Mouse (Mus musculus): ENCODE data around the gene Scrg1. TPM values are rescaled to one million over a fixed set of nuclear protein-coding genes. Genes with fewer than 3 reads are reported as not detected.
"Not testable (repeated sequence)": the region's sequence is repeated elsewhere in the genome, so short reads cannot be mapped to it uniquely, and the experiment has no call there.

Scrg1 gene
- polyA plus RNA-seq, 1 experiment from 2014 or later, result 0.27 TPM

DNA sequence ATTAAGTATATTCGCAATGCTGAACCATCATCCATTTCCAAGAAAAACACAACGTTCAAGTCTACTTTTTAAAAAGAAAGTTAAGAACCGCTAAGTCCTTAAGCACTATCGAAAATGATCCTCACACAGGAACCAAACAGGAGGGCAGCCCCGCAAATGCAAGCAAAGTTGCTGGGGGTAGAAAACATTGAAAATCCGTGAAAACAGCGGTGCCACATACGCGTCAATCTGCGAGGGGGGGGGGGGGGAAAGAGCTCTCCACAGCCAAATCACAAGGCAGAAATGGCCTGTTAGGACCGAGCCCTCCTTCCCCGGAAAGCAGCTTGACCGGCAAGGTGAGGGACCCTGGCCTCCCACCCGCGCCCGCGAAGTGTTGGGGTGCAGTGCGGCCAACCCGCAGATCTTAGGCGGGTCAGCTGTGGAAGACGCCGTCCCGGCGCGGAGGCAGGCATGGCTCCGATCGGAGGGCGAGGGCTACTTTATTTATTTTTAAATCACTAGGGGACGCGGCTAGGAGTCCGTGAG is 55.1 kb downstream of the Scrg1 start:
- Histone ChIP-seq H3K36me3 (ENCODE audit: control insufficient read depth, insufficient read depth, low read length) (peaks cover 3% of the 10 kb centered on the region; the same call in 1 of the 2 replicates), H3K4me2 (peak overlapping the region; percentile 89), H3K27me3 (ENCODE audit: control insufficient read depth, insufficient read depth, low read length) (no peaks in the 10 kb centered on the region), H3K9ac (ENCODE audit: low read length) (peak overlapping the region; percentile 92), H3K4me1 (ENCODE audit: control insufficient read depth, insufficient read depth, low read length) (peaks cover 9% of the 10 kb centered on the region), H3K4me3 (ENCODE audit: low read depth, low read length) (peak overlapping the region; percentile 90), H3K27ac (ENCODE audit: low read depth, low read length) (peak overlapping the region; percentile 84), H3K9me3 (ENCODE audit: control insufficient read depth, low read length) (no peaks in the 10 kb centered on the region)
- DNase-seq (ENCODE audit: low spot score, missing footprints), result peak; percentile 95
- ATAC-seq (ENCODE audit: low FRiP score), result no peak
- WGBS, result 1% methylated on average over 31 of the region's 31 CpGs

DNA sequence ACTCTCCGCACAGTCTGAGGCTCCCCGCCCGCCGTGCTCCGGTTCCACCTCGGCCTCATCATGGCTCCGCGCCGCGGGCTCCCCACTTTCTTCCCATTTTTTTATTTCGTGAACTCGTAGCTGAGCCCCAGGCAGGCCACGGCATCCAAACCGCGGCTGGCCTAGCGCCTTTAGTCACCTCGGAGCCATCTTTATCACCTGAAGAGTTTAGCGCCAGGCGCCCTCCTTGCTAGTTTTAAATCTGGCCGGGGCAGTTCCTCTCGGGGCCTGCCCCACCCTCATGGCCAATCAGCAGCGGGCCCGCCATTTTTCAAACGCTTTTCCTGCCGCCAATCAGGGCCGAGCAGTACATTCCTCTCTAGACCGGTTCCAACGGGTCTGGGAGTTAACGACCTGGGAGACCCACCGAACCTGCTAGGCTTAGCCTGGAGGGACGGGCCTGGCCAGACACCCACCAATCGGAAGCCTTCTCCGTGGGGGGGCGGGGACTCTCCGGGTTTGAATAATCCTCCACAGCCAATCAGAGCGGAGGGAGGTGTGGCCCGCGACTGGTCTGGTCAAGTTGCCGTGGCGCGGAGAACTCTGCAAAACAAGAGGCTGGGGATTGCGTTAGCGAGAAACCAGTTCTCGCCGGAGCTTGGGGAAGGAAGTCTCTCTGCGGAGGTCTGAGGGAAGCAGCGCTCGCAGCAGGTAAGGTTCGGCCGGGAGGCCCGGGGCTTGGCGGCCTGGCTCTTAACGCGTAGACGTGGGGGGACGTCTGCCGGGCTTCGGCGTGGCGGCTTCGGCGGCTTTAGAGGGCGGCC is 55.8 kb downstream of the Scrg1 start, which contains the start of gene Hmgb2:
Gene Hmgb2, plus strand, starts transcription at position 592 of the 803 bp plus-strand sequence.
- Histone ChIP-seq H3K4me3 (ENCODE audit: low read depth, low read length) (peak within 1 kb of the TSS; percentile 90), H3K9ac (ENCODE audit: low read length) (peak within 1 kb of the TSS; percentile 100), H3K4me1 (ENCODE audit: control insufficient read depth, insufficient read depth, low read length) (peaks cover 9% of the 10 kb centered on the region), H3K4me2 (peak within 1 kb of the TSS; percentile 89), H3K27ac (ENCODE audit: low read depth, low read length) (peak within 1 kb of the TSS; percentile 100), H3K9me3 (ENCODE audit: control insufficient read depth, low read length) (no peaks in the 10 kb centered on the region), H3K36me3 (ENCODE audit: control insufficient read depth, insufficient read depth, low read length) (peaks cover 3% of the 10 kb centered on the region; the same call in 1 of the 2 replicates), H3K27me3 (ENCODE audit: control insufficient read depth, insufficient read depth, low read length) (no peaks in the 10 kb centered on the region)
- ATAC-seq (ENCODE audit: low FRiP score), result peak; percentile 99
- peak; percentile 99 for DNase-seq (ENCODE audit: low spot score, missing footprints)
- under 1% methylated on average over 63 of the region's 63 CpGs for WGBS

DNA sequence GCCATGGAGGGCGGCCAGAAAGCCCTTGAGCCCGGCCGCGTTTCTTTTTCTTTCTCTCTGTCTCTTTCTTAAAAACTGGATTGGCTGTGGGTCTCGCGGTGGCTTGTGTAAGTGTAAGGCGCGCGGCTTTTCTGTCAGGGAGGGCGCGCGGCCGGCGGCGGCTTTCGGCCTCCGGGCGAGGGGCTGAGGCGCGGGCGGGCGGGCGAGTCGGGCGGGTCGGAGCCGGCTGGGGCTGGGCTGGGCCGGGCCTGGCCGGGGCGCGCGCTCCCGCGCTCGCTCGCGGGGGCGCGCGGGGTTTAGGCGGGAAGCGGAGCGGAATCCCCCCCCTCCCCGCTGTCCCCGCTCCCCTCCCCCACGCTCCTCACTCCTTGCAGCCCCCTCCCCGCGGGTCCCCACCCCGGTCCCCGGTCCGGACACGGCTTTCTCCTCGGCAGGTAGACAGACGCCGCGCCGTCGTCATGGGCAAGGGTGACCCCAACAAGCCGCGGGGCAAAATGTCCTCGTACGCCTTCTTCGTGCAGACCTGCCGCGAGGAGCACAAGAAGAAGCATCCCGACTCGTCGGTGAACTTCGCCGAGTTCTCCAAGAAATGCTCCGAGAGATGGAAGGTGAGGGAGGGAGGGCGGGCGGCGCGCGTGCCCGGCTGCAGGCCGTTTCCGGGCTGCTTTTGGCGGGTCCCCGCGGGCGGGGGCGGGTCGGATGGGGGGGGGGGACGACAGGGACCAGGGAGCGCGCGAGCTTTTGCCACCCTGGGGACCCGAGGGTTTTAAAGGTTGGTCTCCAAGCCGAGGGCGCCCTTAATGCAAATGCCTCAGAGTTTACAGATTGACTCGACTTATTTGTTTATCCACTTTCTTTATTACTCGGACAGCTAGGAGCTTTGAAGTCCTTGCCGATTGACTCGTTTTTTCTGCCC is 56.7 kb downstream of the Scrg1 start:
- Histone ChIP-seq H3K27me3 (ENCODE audit: control insufficient read depth, insufficient read depth, low read length) (no peaks in the 10 kb centered on the region), H3K4me1 (ENCODE audit: control insufficient read depth, insufficient read depth, low read length) (peaks cover 9% of the 10 kb centered on the region), H3K9ac (ENCODE audit: low read length) (peak overlapping the region; percentile 100), H3K4me2 (peak overlapping the region; percentile 65), H3K27ac (ENCODE audit: low read depth, low read length) (peak overlapping the region; percentile 100), H3K9me3 (ENCODE audit: control insufficient read depth, low read length) (no peaks in the 10 kb centered on the region), H3K4me3 (ENCODE audit: low read depth, low read length) (peak overlapping the region; percentile 90), H3K36me3 (ENCODE audit: control insufficient read depth, insufficient read depth, low read length) (peaks cover 3% of the 10 kb centered on the region; the same call in 1 of the 2 replicates)
- WGBS, result under 1% methylated on average over 71 of the region's 96 CpGs
- DNase-seq (ENCODE audit: low spot score, missing footprints) (peak; percentile 94), ATAC-seq (ENCODE audit: low FRiP score) (peak; percentile 57)

DNA sequence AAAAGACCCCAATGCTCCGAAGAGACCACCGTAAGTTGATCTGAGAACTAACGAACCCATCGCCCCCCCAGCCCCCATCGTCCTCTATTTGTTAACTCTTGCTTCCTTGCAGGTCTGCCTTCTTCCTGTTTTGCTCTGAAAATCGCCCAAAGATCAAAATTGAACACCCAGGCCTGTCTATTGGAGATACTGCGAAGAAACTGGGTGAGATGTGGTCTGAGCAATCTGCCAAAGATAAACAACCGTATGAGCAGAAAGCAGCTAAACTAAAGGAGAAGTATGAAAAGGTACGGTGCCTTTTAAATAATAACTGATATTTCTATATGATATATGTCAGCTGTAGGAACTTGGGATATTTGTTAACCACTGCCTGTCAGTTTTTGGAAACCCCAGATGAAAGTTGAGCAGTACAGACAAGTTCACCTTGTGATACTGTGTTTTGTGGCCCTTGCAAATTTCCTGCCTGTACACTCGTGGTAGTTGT is 57.5 kb downstream of the Scrg1 start:
- H3K4me3 ChIP-seq (ENCODE audit: low read depth, low read length), result peak overlapping the region; percentile 90
- not testable (repeated sequence) for H3K27ac ChIP-seq (ENCODE audit: low read depth, low read length); H3K4me1 ChIP-seq (ENCODE audit: control insufficient read depth, insufficient read depth, low read length); H3K36me3 ChIP-seq (ENCODE audit: control insufficient read depth, insufficient read depth, low read length); H3K9me3 ChIP-seq (ENCODE audit: control insufficient read depth, low read length); H3K27me3 ChIP-seq (ENCODE audit: control insufficient read depth, insufficient read depth, low read length); ATAC-seq (ENCODE audit: low FRiP score); DNase-seq (ENCODE audit: low spot score, missing footprints)
- 27% methylated on average over 9 of the region's 10 CpGs for WGBS
- peak overlapping the region; percentile 100 for H3K9ac ChIP-seq (ENCODE audit: low read length)
- H3K4me2 ChIP-seq, result peak overlapping the region; percentile 65

DNA sequence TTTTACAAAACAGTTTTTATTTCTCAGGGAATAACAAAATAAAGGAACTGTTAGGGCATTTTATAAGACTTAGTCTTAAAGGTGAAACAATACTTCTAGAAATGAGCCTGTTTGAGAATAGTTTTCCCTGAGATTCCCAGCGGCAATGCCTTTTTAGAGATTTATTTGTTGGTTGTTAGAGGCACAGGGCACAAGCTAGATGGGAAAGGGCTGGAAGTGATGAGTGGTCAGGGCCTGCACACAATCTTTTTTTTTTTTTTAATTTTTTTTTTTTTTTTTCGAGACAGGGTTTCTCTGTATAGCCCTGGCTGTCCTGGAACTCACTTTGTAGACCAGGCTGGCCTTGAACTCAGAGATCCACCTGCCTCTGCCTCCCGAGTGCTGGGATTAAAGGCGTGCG is 61.0 kb downstream of the Scrg1 start:
- H3K4me1 ChIP-seq (ENCODE audit: control insufficient read depth, insufficient read depth, low read length); H3K36me3 ChIP-seq (ENCODE audit: control insufficient read depth, insufficient read depth, low read length); H3K4me2 ChIP-seq; H3K4me3 ChIP-seq (ENCODE audit: low read depth, low read length); H3K27ac ChIP-seq (ENCODE audit: low read depth, low read length); H3K9me3 ChIP-seq (ENCODE audit: control insufficient read depth, low read length); H3K9ac ChIP-seq (ENCODE audit: low read length); H3K27me3 ChIP-seq (ENCODE audit: control insufficient read depth, insufficient read depth, low read length); ATAC-seq (ENCODE audit: low FRiP score); DNase-seq (ENCODE audit: low spot score, missing footprints): not testable (repeated sequence)
- 93% methylated on average over 4 of the region's 5 CpGs for WGBS

DNA sequence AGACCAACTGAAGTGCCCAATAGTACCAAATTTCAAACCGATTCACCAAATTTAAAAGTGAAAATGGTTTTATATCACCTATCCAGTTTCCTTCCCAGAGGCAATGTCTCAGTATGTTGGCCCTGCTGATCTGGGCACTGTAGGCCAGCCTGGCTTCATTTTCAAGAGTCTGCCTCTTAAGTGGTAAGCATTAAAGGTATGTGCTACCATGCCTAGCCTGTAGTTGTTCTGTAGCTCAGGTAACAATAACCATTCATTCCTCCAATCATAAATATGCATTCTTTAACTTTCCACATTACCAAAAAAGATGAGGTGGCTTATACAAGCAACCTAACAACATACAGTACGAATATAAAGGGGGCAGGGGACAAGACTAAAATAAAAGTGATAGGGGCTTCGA is 62.0 kb downstream of the Scrg1 start:
- WGBS, result 87% methylated on average over 3 of the region's 3 CpGs
- ATAC-seq (ENCODE audit: low FRiP score), result no peak
- H3K9ac ChIP-seq (ENCODE audit: low read length), result no peak overlapping the region

DNA sequence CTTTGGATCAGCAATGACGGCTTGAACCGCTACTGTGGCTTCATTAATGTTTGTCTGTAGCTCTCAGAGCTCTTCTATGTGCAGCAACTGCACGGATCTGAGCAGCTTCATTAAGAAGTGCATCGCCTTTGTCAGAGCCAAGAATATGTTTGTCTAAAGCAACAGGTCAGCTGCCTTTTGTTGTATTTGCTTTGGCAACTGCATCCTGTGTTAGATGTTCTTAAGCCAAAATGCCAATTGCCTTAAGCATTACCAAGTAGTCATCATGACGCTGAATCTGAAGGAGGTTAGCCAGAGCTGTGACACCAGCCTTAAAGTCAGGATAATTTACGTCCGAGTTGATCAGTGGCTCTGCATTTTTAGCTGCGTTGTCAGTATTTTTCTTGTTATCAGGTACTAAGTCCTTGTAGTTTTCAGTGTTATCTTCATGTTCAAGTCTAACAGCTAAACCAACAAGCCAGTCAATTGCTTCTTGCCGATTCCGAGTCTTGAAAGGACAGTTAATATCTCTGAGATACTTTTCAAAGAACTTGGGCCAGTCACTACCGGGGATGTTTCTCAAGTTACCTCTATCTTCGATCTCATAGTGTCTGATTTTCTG is 64.6 kb downstream of the Scrg1 start:
- no peaks in the 10 kb centered on the region for H3K27me3 ChIP-seq (ENCODE audit: control insufficient read depth, insufficient read depth, low read length)
- H3K4me1 ChIP-seq (ENCODE audit: control insufficient read depth, insufficient read depth, low read length), result no peaks in the 10 kb centered on the region
- H3K36me3 ChIP-seq (ENCODE audit: control insufficient read depth, insufficient read depth, low read length), result peaks cover 3% of the 10 kb centered on the region; the same call in 1 of the 2 replicates
- ATAC-seq (ENCODE audit: low FRiP score), result no peak
- no peak overlapping the region for H3K4me2 ChIP-seq
- no peak for DNase-seq (ENCODE audit: low spot score, missing footprints)
- no peak overlapping the region for H3K27ac ChIP-seq (ENCODE audit: low read depth, low read length)
- no peaks in the 10 kb centered on the region for H3K9me3 ChIP-seq (ENCODE audit: control insufficient read depth, low read length)
- no peak overlapping the region for H3K9ac ChIP-seq (ENCODE audit: low read length)
- no peak overlapping the region for H3K4me3 ChIP-seq (ENCODE audit: low read depth, low read length)
- WGBS, result 87% methylated on average over 12 of the region's 12 CpGs

More for the DNA sequence above, 62.0 kb downstream of the Scrg1 start:
- H3K4me1 ChIP-seq (ENCODE audit: control insufficient read depth, insufficient read depth, low read length), result peaks cover 6% of the 10 kb centered on the region
- no peak for DNase-seq (ENCODE audit: low spot score, missing footprints)
- H3K27ac ChIP-seq (ENCODE audit: low read depth, low read length), result no peak overlapping the region
- peaks cover 3% of the 10 kb centered on the region; the same call in 1 of the 2 replicates for H3K36me3 ChIP-seq (ENCODE audit: control insufficient read depth, insufficient read depth, low read length)
- H3K9me3 ChIP-seq (ENCODE audit: control insufficient read depth, low read length), result no peaks in the 10 kb centered on the region
- no peaks in the 10 kb centered on the region for H3K27me3 ChIP-seq (ENCODE audit: control insufficient read depth, insufficient read depth, low read length)
- no peak overlapping the region for H3K4me2 ChIP-seq
- H3K4me3 ChIP-seq (ENCODE audit: low read depth, low read length), result no peak overlapping the region
